Mouse (Mus musculus) T-cell, adult 66 days (primary cell): ENCODE results near the gene Olfr612. TPM values are rescaled to one million over a fixed set of nuclear protein-coding genes. Genes with fewer than 3 reads are reported as not detected.

Source experiments
- total RNA-seq, 2 experiments: library from RNA; stranded (reverse); gene quantifications; 3 replicates in 1 of 2; 4 replicates in 1 of 2; pipeline ENCODE4 v1.2.4; 2023

Olfr612 gene
- not detected for total RNA-seq

DNA sequence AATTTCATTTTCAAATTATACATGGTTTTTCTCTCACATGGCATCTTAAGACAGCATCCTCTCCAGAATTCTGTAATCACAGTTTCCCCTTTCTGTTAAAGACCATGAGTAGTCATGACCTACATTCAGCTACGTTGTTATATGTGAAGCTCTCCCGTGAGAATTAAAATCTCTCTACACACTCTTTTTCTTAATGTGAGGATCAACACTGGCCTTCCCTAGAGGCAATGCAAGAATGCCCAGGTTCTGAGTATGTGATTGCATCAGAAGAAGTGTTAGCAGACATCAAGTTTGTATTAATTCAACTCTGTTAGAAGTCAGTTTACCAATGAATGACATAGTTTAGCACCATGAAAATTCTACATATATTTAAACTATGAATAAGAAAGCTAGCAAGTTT lies at the start of gene Olfr612:
Gene Olfr612 (minus strand): TSS at position 101 of the 400 bp plus-strand sequence.

DNA sequence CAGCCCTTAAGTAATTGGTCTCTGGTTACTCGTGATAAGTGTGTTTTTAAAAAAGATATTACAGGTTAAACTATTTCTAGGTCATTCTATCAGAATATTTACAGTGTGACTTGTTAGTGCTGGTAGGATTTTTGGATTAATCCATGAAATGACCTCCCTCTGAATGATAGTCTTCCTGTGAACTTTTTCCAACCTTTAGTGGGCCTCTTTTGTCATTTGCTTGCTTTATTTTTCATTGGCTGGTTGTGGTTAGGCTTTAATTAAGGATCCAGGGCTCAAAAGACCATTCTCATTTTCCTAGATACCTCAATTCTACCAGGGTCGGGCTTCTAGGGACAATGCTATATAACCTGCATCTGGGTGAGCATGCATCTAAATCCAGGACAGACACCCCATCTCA lies 47.3 kb upstream of the Olfr612 start, which contains the start of gene Olfr618:
Gene Olfr618 (plus strand): TSS at position 301 of the 400 bp plus-strand sequence.

DNA sequence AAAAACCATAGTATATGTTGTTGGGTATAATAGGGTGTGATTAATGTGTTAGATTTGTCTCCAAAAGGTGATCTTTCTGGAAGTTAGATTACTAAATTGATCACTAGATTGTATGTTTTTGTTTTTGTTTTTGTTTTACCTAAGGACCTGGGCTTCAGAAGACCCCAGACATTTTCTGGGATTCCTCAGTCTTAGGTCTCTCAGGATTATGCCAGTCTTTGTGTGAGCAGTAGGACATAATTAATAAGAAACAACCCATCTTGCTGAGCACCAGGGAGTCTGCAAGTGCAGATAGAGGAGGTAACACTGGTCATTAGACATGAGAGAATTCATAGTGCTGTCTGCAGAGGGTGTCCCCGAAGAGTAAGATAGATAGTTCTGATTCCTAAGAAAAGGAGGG lies 30.2 kb upstream of the Olfr612 start, which contains the start of gene Olfr617:
Gene Olfr617 (plus strand): TSS at position 301 of the 400 bp plus-strand sequence.

GRCm38 (mm10) chr7:103569043-103569442 lies 26.5 kb upstream of the Olfr612 start, which contains the start of gene Olfr616:
Gene Olfr616 (minus strand): TSS chr7:103569143.

GRCm38 (mm10) chr7:103555779-103556178 lies 13.3 kb upstream of the Olfr612 start, which contains the start of gene Olfr615:
Gene Olfr615 (plus strand): TSS chr7:103556079.

GRCm38 (mm10) chr7:103547774-103548173 lies 5.3 kb upstream of the Olfr612 start, which contains the start of gene Olfr613:
Gene Olfr613 (plus strand): TSS chr7:103548074.

GRCm38 (mm10) chr7:103520746-103521145 lies 21.8 kb downstream of the Olfr612 start, which contains the start of gene Olfr611:
Gene Olfr611 (minus strand): TSS chr7:103520846.

DNA sequence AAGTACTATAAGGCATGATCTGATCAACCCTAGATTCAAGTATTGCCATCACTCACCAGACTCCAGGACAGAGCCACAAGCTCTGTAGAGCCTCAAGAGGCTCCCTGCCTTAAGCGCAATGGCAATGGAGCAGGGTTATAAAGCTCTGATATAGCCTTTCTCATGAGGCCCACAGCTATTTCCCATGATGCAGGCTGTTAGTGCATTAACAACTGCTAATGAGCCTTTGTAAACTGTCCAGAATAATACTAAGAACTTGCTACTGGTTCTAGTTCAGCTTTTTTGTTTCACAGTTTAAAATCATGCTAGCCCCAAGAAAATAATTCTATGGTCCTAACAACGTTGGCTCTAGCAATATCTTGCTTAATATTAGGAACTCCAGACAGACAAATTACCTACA lies 30.5 kb downstream of the Olfr612 start, which contains the start of gene Olfr610:
Gene Olfr610 (minus strand): TSS at position 101 of the 400 bp plus-strand sequence.

GRCm38 (mm10) chr7:103497962-103498361 lies 44.6 kb downstream of the Olfr612 start, which contains the start of gene Olfr609:
Gene Olfr609 (minus strand): TSS chr7:103498062.

Other genes with a start within 250 kb of the Olfr612 start
- not detected for gene Olfr596, start 237.1 kb downstream of the Olfr612 start, total RNA-seq
- not detected for gene Olfr597, start 226.4 kb downstream of the Olfr612 start, total RNA-seq
- gene Olfr598, start 219.1 kb downstream of the Olfr612 start, total RNA-seq: not detected
- not detected for gene Olfr599, start 206.8 kb downstream of the Olfr612 start, total RNA-seq
- gene Olfr600, start 193.0 kb downstream of the Olfr612 start, total RNA-seq: not detected
- gene Olfr601, start 180.1 kb downstream of the Olfr612 start, total RNA-seq: not detected
- not detected for gene Olfr603, start 156.5 kb downstream of the Olfr612 start, total RNA-seq
- gene Usp17lc, start 127.6 kb downstream of the Olfr612 start, total RNA-seq: not detected
- not detected for gene Olfr605, start 97.3 kb downstream of the Olfr612 start, total RNA-seq
- not detected for gene Olfr606, start 93.7 kb downstream of the Olfr612 start, total RNA-seq
- not detected for gene Olfr607, start 78.6 kb downstream of the Olfr612 start, total RNA-seq
- not detected for gene Olfr608, start 72.8 kb downstream of the Olfr612 start, total RNA-seq
- gene Olfr609, start 44.7 kb downstream of the Olfr612 start, total RNA-seq: not detected
- gene Olfr610, start 30.6 kb downstream of the Olfr612 start, total RNA-seq: not detected
- gene Olfr611, start 21.9 kb downstream of the Olfr612 start, total RNA-seq: not detected
- not detected for gene Olfr613, start 5.4 kb upstream of the Olfr612 start, total RNA-seq
- gene Olfr615, start 13.4 kb upstream of the Olfr612 start, total RNA-seq: not detected
- gene Olfr616, start 26.4 kb upstream of the Olfr612 start, total RNA-seq: not detected
- gene Olfr617, start 30.3 kb upstream of the Olfr612 start, total RNA-seq: not detected
- not detected for gene Olfr618, start 47.4 kb upstream of the Olfr612 start, total RNA-seq
- not detected for gene Olfr619, start 57.9 kb upstream of the Olfr612 start, total RNA-seq
- not detected for gene Olfr620, start 69.8 kb upstream of the Olfr612 start, total RNA-seq
- not detected for gene Olfr622, start 100.0 kb upstream of the Olfr612 start, total RNA-seq
- not detected for gene Olfr623, start 121.0 kb upstream of the Olfr612 start, total RNA-seq
- gene Olfr624, start 128.5 kb upstream of the Olfr612 start, total RNA-seq: not detected
- not detected for gene Olfr625-ps1, start 140.0 kb upstream of the Olfr612 start, total RNA-seq
- not detected for gene Olfr243, start 172.0 kb upstream of the Olfr612 start, total RNA-seq
- not detected for gene Olfr628, start 187.7 kb upstream of the Olfr612 start, total RNA-seq
- not detected for gene Olfr629, start 202.2 kb upstream of the Olfr612 start, total RNA-seq
- gene Olfr630, start 214.6 kb upstream of the Olfr612 start, total RNA-seq: not detected
- gene Olfr69, start 228.9 kb upstream of the Olfr612 start, total RNA-seq: not detected
- gene Olfr68, start 237.0 kb upstream of the Olfr612 start, total RNA-seq: not detected
- not detected for gene Olfr67, start 249.1 kb upstream of the Olfr612 start, total RNA-seq